Mouse (Mus musculus): ENCODE results near the gene Lrsam1.

Gene Lrsam1

DNA sequence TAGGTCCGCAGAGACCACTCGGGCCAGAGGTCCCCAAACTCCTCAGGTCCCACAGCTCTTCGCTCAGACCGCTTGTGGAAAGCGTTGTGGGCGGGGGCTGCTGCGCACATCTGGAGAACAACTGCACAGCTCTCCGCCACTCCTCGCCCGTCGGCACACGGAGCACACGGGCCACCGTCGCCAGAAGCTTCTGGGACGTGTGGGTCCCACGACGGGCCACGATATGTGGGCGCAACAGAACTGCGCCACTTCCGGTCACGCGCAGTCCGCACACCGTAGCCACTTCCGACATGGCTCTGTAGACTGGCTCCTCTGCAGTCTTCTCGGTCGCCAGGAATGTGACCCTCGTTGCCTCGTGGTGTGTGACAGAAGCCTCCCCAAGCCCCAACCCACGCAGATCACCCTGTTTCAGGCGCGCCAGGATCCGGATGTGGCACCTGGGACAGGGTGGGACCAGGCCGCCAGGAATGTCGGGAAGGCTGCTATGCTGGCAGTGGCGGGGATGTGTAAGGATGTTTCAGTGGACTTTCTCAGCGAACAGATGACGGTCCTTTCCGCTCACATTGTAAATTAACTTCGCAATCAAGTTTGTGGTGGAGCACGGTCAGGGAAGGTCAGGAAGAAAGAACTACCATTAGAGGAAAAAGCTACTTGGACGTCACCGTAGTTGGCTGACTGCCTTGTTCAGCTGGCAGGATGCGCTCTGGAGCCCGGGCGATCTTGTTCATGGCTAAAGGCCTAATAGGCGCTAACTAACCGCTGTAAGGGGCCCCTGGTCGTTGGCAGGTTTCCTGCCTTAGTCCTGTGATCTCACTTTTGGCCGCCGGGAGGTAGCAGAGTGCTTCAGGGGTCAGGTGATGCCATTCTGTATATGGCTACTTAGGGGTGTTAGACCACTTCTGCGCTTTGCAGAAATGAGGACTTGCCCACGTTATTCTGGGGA lies 5.5 kb upstream of the Lrsam1 start:
- DNase-seq (ENCODE audit: low spot score) = peak; percentile 90

DNA sequence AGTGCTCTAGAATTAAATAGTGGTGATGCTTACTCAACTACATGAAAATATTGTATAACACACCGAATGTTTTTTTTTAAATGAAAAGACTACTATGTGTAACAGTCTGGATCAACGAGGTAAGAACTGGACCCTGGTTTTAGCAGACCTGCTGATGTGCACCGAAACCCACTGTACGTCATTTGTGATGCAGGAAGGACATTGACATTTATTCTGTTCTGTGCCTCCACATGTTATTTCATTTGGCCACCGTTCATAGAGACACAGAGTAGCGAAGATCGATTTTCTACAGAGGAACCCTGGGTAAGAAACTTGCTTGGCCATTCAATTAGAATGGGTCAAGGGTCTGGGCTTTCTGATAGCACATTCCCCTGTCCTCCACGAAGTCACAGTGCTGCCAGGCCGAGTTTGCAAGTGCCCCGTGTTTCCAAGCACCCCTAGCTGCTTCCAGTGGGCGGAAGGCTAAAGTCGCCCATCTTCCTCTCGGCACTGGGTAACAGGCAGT lies 4.8 kb upstream of the Lrsam1 start:
- DNase-seq (ENCODE audit: low spot score) = no peak

DNA sequence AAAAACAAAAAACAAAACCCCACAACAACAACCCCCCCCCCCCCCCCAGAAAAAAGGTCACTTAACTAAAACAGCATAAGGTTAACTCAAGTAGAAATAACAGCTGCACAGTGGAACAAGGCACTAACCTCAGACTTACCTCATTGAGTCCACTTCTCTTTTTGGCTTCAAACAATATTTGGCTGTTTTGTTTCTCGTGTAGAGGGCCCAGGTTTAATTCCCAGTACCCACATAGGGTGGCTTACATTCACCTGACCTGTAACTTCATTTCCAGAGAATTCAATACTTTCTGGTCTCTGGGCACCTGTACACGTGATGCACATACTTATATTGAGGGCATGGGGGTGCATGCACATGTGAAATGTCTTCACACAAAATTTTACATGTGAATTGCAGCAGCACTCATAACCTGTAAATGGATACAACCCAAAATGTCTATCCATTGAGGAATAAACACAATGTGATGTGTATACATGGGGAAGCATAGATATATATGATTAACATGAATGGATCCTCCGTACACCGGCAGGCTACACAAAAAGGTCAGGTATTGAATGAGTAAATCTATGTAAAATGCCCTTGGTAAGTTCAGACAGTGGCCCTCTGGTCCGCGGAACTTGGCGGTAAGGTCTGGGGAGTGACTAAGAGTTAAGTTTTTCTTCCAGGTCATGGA lies 4.2 kb upstream of the Lrsam1 start:
- peak; percentile 47 for DNase-seq (ENCODE audit: low spot score)

DNA sequence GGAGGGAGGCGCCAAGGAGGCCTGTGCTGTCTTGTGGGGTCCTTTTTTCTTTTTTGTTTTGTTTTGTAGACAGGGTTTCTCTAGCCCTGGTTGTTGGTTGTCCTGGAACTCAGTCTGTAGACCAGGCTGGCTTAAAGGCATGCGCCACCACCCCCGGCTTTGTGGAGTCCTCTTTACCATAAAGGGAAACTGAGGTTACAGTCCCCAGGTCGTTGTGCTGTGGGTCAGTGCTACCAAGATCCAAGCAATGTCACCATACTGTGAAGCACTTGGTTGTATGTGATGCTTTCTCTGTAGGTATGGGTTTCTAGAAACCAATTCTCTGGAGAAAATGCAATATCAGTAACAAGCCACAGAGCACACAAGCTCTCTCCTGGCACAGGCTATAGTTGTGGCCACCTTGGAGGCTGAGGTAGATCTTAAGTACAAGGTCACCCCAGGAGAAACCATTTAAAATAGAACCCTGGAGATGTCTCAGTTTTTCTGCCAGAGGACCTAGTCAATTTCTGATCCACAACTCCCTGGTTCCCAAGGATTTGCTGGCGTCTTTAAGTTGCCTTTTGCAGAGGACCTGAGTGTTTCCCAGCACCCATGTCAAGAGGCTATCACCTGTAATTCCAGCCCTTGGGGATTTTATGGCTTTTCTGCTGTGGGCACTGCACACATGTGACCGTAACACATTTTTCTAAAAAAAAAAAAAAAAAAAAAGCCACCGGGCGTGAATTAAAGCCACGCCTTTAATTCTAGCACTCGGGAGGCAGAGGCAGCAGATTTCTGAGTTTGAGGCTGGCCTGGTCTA lies 3.4 kb upstream of the Lrsam1 start:
- peak; percentile 30 for DNase-seq (ENCODE audit: low spot score)

DNA sequence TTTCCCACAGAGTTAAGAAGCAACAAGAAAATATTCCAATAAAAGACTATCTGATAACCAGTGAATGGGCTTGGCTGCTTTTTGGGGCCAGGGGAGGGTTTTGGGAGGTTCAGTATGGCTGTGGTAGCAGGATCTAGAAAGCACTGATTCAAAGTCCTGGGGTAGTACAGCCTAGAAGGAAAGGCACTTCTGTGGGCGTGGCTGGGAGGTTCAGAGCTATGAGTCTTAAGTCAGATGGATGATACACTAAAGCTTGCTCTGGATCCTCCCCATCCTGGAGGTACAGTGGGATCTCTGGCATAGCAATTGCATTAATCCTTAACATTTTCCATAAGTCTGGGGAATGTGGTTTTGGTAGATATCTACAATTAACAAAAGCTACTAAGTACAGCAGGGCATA lies 2.6 kb upstream of the Lrsam1 start:
- DNase-seq (ENCODE audit: low spot score) = no peak

DNA sequence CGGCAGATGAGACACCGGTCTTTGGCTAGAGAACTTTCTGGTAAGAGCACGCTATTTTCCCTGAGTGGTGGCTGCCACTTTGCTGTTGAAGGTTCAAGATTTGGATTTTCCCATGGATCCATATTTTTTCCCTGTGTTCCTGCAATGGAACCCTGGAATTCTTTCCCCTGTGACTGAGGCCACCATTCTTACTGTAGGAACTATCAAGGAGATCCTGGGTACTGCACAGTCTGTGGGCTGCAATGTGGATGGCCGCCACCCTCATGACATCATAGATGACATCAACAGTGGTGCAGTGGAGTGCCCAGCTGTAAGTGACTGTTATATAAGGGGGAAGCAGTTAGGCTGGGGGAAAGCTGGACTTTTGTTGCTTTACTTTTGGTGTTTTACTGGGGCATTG lies 2.1 kb upstream of the Lrsam1 start:
- no peak for DNase-seq (ENCODE audit: low spot score)

DNA sequence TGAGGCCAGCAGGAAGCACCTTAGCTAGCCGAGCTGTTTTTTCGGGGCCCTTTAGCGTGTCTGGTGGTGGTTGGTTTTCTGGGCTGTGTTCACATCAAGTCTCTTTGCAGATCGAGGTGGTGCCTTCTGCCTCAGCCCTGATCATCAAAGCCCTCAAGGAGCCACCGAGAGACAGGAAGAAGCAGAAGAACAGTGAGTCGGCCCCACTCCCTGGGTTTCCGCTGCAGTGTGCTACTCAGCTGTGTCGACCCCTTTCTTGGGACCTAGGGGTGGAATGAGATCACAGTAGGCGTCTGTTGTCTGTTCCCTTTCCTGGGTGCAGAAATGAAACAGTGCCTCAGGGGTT lies 1.4 kb upstream of the Lrsam1 start:
- DNase-seq (ENCODE audit: low spot score) = no peak

DNA sequence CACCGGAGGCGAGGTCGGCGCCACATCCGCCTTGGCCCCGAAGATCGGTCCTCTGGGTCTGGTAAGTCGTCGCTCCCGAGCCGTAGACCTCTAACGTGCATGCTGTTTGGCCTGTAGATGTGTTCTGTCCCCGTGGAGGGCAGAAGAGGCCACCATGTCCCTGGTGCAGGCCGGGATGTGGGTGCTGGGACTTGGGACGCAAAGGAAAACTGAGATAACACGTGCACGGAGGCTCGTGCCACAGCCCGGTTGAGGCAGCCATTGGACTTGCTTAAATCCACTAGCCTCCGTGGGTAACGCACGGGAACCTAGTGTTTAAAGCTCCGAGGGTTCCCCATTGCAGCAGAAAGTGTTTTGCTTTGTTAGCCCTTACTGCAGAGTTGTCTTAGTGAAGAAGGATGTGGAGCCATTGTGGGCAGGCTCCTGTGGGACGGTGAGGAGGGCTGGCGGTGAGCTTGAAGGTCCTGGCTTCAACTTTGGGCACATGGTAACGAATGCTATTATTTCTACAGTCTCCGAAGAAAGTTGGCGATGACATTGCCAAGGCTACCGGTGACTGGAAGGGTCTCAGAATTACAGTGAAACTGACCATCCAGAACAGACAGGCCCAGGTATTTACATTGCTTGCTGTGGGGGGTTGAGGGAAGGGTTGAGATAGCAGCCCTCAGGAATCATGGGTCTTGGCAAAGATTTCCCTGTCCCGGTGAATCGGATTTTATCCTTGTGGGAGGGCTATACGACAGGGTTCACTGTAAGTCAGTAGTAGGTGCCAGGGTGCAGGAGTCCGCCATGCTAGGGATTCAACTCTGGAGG lies 854 bp upstream of the Lrsam1 start:
- peak; percentile 42 for DNase-seq (ENCODE audit: low spot score)

DNA sequence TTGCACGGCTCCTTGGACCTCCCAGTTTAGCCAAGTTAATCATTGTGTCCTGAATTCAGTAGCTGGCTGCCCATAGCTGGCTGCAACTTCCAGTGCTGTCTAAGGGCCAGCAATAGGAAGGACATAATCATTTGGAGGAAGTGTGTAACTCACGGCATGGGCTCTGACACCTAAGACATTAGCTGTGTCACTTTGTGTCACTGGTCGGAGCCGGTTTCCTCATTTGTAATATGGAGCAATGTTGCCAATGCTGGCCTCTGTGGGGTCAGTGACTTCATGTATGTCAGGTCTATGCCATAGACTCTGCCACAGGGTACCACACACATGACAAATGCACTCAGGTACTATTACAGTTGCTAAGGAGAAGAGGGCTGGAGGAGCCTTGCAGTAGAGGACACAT lies 1.1 kb downstream of the Lrsam1 start:
- DNase-seq (ENCODE audit: low spot score) = no peak

DNA sequence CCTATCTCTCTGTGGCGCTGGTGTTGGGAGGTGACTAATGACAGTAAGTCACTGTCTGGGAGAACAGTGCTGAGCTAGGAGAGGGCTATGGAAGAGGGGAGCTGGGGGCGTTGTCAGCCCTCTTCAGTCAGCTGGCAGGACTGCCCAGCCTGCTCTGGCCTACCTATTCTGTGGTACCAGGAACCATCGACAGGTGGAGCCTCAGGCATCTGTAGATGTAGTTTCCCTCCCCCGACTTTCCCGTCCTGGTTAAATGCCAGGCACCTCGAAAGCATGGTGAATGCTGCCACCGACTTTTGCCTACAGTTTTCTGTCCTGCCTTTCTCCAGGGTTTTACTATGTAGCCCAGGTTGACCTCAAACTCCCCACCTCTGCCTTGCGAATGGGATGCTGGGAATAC lies 4.1 kb downstream of the Lrsam1 start:
- DNase-seq (ENCODE audit: low spot score) = peak; percentile 31

DNA sequence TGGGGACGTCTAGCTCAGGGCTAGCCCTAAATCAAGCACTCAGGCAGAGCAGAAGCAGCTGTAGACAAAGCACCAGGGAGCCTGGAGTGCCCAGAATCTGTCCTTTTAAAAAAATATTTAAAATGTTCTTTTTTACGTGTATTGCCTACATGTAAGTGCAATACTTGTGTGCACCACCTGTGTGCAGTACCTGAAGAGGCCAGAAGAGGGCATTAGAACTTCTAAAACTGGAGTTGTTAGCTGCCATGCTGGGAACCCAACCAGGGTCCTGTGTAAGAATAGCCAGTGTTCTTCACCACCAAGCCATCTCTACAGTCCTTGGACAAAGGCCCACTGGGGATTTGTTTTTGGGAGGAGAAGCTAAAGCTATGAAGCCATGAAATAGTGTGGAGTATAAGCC lies 6.8 kb downstream of the Lrsam1 start:
- no peak for DNase-seq (ENCODE audit: low spot score)

DNA sequence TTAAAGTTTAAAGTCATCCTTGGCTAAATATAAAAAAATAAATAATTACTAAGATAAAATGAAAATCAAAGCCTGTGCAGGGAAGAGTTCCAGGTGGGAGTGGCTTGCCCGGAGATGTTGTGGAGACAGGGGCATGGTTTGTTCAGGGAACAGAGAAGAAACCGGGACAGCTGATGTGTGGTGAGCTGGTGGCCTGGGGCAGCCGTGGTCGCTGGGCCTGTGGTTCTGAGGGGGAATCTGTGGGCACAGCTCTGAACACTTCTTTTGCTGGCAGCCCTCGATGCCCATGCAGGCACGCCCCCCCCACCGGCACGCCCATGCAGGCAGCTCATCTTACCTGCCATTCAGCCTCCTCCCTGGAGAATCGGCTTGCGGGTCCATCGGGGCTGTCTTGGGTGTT lies 14.0 kb downstream of the Lrsam1 start:
- no peak for DNase-seq (ENCODE audit: low spot score)

DNA sequence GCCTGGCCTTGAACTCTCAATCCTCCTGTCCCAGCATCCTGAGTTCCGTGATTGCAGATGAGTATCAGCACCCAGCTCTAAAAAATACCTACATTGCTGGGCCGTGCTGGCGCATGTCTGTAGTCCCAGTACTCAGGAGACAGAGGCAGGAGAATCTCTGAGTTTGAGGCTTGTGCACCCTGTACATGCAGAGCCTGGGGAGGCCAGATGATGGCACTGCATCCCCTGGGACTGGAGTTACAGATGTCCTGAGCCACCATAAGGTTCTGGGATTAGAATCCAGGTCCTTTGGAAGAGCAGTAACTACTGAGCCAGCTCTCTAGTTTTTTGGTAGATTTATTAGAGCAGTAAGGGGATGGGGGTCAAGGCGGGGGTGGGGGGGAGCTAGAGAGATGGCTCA lies 20.9 kb downstream of the Lrsam1 start:
- no peak for DNase-seq (ENCODE audit: low spot score)

DNA sequence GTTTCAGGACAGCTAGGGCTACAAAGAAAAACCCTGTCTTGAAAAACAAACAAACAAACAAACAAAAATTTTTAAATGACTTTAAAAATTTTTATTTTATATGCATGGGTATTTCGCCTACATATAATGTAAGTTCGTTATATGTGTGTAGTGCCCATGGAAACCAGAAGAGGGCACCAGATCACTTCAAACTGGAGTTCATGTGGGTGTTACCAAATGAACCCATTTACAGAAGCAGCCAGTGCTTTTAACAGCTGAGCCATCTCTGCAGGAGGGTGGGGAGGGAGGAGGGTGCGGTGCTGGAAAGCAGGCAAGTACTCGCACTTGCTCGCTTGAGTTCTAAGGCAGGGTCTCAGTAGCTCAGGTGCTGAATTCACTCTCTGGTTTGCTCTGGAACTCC lies 22.0 kb downstream of the Lrsam1 start:
- DNase-seq (ENCODE audit: low spot score) = peak; percentile 73

DNA sequence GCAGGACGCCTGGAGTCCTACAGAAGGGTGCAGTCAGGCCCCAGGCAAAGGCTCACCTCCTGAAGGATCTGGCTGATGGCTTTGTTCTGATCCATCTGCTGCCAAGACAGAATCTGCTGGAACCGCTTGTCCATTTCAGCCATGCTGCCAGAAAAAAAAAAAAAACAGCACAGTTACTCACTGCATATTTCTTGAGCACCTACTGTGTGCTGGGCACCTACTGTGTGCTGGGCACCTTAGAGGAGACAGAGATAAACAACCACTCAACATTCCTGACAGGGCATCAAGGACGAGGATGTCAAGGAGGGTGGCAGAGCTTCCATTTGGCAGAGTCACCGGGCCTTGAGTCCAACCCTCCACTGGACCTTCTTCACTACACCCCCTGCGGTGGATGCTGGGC lies 22.7 kb downstream of the Lrsam1 start:
- DNase-seq (ENCODE audit: low spot score) = no peak

DNA sequence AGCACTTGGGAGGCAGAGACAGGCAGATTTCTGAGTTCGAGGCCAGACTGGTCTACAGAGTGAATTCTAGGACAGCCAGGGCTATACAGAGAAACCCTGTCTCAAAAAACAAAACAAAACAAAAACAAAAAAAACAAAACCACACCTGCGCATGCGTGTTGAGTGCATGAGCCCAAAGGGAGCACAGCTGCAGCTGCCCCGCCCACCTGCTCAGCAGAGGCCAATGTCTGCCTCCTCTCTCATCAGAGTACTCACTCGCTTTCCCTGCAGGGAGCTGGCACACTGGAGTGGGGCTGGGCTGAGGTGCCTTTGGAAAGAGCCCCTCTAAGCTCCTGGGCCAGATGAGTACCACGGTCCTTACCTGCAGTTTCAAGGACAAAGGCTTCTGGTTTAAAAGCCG lies 29.7 kb downstream of the Lrsam1 start:
- no peak for DNase-seq (ENCODE audit: low spot score)

DNA sequence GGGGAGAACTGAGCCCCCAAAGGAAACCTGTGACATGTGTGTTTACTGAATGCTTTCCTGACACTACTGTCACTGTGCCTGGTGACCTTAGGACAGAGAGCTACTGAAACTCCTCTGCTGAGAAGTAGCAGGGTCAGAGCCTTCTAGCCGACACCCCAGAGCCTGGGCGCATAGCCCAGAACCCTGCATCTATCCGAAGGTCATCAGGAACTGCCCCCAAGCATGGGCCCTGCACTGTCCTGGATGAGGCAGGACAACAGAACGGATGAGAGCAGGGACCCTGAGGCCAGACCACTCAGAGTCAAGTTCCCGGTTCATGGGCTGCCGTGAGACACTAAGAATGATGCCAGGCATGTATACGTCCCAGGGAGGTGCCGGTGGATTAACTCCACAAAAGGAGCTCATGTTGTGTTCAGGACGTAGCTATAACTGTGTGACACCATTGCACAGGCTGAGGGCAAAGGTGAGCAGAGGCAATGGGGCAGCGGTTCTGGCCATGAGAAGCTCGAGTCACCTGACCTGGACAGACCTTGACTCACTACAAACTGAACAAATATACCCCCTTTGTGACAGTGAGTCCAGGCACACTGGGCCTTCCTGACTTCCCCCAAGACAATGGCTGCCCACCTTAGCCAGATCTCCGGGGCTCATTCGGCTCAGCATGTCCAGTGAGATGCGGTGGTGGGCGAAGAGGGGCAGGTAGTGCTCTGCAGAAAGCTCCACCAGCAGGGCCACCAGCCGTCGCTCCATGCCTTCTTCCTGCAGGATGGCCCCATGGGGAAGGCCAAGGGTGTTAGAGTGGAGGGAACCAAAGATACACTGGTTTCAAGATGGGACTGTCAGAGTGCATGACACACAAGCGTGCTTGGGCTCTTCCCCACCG lies 32.2 kb downstream of the Lrsam1 start:
- DNase-seq (ENCODE audit: low spot score) = no peak

DNA sequence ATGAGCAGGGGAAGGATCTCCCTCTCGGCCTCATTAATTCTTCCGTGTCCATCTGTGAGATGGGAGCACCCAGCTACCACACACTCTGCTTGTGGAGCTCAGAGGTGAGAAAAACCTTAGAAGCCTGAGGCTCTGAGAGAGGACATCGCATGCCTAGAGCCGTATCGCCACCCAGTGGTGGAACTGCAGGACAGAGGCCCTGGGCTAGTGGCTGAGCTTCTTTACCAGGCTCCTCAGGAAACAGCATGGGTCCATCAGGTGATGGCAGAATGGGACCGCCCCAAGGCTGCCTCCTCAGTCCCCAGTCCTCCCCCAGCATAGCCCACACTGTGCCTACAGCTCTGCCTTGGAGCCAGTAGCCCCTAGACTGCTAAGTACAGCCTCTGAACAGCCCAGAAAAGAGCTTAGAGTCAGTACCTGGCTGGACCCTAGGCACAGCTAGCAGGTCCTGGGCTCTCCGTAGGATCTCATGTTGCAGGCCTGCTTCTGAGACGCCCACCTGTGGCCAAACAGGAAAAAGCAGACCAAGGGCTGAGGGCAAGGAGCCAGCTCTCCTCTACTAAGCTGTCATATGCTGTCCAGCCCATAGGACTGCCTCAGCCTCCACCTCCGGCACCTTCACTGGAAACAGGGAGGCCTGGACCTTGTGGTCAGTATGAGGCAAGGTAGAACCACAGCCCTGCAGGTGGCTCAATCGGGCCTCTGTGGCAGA lies 33.0 kb downstream of the Lrsam1 start:
- peak; percentile 79 for DNase-seq (ENCODE audit: low spot score)

DNA sequence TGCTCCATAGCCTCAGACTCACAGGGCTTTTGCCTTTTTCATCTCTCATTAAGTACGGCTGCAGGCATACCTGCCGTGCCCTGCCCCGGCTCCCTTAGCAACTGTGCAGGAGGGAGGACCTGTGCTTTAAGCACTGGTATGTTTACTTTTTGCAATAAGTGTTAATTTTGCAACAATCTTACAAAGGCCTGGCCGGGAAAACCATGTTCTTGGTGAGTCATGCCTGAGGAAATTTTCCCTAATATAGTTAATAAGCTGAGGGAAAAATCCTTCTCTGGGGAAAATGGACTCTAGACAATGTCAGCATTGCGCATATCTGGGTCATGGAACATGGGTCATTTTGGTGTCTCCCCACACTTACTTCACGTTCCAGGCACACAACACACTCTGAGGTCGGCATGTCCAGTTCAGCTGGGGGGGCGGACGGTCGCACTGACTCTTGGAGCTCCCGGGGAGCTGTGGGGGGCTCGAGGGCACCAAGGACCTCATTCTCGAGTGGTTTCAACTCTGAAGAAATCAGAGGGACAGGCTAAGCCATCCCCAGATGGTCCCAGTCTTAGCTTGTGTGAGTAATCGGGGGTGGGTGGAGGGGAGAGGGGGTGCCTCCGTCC lies 33.7 kb downstream of the Lrsam1 start:
- DNase-seq (ENCODE audit: low spot score) = no peak

All from embryo, embryonic 10.5 days (tissue).